Mouse (Mus musculus) liver, embryonic 14.5 days (tissue): ENCODE measurements at regions not wholly inside any gene's neighbourhood (a gene's known extent, or its start where the extent isn't known, plus 50 kb on each side); places are given as distances from the start of the nearest gene placed in this dataset.

Experiments
- CTCF ChIP-seq: IDR thresholded peaks from 2 replicates; pipeline ENCODE4 v1.5.1; 2016; ENCODE audit warnings: antibody characterized with exemption, low read depth, control low read depth
- EP300 ChIP-seq: IDR thresholded peaks from 2 replicates; pipeline ENCODE4 v1.6.1; 2016; ENCODE audit warnings: antibody characterized with exemption, low read depth

DNA sequence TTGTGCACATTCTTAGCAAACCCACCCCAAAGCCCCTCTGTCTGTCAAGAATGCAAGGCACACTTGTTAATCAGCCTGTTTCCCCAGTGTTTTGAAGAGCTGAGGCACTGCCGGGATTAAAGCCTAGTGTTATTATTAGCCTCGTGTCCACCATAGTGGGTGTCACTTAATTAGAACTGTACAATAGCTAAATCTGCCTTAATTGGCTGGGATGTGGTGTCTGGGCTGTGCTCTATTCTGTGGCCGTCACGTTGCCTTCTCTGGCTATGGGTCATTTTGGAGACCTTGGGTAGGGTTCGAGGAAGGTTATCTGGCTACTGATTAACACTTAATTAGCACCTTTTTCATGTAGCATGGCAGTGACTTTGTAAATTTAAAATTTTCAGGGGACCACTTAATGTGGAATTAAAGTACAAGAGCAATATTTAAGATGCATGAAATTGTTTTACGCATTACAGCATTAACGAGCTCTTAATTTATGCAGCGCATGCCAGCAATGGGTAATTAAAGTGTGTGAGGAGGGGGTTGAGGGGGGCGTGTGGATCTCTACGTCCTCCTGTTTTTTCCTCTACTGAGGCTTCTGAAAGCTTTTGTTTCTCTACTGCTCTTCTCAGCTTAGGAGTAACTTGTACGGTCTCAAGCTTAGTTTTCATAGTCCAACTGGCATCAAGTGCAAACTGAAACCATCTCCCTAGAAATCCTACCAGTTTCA is 124.5 kb upstream of the Atp6ap2 start:
- TF ChIP-seq CTCF (no peak), EP300 (no peak)
